Mouse (Mus musculus): ENCODE data around the gene Ttc28.

The Ttc28 gene

GRCm38 (mm10) chr5:110958196-110958595 is 78.6 kb downstream of the Ttc28 start:
- no peak for DNase-seq (ENCODE audit: low spot score in 2 of 2)

GRCm38 (mm10) chr5:110960067-110960466 is 80.5 kb downstream of the Ttc28 start:
- no peak for DNase-seq (ENCODE audit: low spot score in 2 of 2)

GRCm38 (mm10) chr5:110960890-110961289 is 81.3 kb downstream of the Ttc28 start:
- DNase-seq (ENCODE audit: low spot score in 2 of 2), result no peak

GRCm38 (mm10) chr5:110967483-110968055 is 88.0 kb downstream of the Ttc28 start:
- DNase-seq (ENCODE audit: low spot score in 2 of 2), result no peak

GRCm38 (mm10) chr5:110968566-110968965 is 89.0 kb downstream of the Ttc28 start:
- DNase-seq (ENCODE audit: low spot score in 2 of 2), result no peak

- peak; percentile 27 to 64 for DNase-seq (ENCODE audit: low spot score in 2 of 2)
These were observed 90.7 kb downstream of the Ttc28 start for GRCm38 (mm10) chr5:110970162-110970780.

- DNase-seq (ENCODE audit: low spot score in 2 of 2), result no peak
These were observed 97.1 kb downstream of the Ttc28 start for GRCm38 (mm10) chr5:110976721-110977120.

- no peak for DNase-seq (ENCODE audit: low spot score in 2 of 2)
These were observed 98.2 kb downstream of the Ttc28 start for GRCm38 (mm10) chr5:110977796-110978195.

GRCm38 (mm10) chr5:110978461-110978860 is 98.9 kb downstream of the Ttc28 start:
- DNase-seq (ENCODE audit: low spot score in 2 of 2), result peak; percentile 42 to 68

GRCm38 (mm10) chr5:110979011-110979860 is 99.6 kb downstream of the Ttc28 start:
- DNase-seq (ENCODE audit: low spot score in 2 of 2), result peak; percentile 18 to 70

- DNase-seq (ENCODE audit: low spot score in 2 of 2), result no peak
These were observed 100.3 kb downstream of the Ttc28 start for GRCm38 (mm10) chr5:110979861-110980346.

- DNase-seq (ENCODE audit: low spot score in 2 of 2), result no peak
These were observed 101.0 kb downstream of the Ttc28 start for GRCm38 (mm10) chr5:110980576-110980975.

- DNase-seq (ENCODE audit: low spot score in 2 of 2), result no peak
These were observed 102.8 kb downstream of the Ttc28 start for GRCm38 (mm10) chr5:110982436-110982835.

GRCm38 (mm10) chr5:110984136-110984681 is 104.6 kb downstream of the Ttc28 start:
- no peak for DNase-seq (ENCODE audit: low spot score in 2 of 2)

GRCm38 (mm10) chr5:110996835-110997539 is 117.4 kb downstream of the Ttc28 start:
- no peak for DNase-seq (ENCODE audit: low spot score in 2 of 2)

- DNase-seq (ENCODE audit: low spot score in 2 of 2), result no peak
These were observed 118.1 kb downstream of the Ttc28 start for GRCm38 (mm10) chr5:110997692-110998091.

- DNase-seq (ENCODE audit: low spot score in 2 of 2), result no peak
These were observed 118.7 kb downstream of the Ttc28 start for GRCm38 (mm10) chr5:110998298-110998697.

GRCm38 (mm10) chr5:111000953-111001352 is 121.3 kb downstream of the Ttc28 start:
- no peak for DNase-seq (ENCODE audit: low spot score in 2 of 2)

- DNase-seq (ENCODE audit: low spot score in 2 of 2), result no peak
These were observed 123.6 kb downstream of the Ttc28 start for GRCm38 (mm10) chr5:111003220-111003619.

- DNase-seq (ENCODE audit: low spot score in 2 of 2), result no peak
These were observed 124.1 kb downstream of the Ttc28 start for GRCm38 (mm10) chr5:111003750-111004149.

GRCm38 (mm10) chr5:111006272-111007135 is 126.9 kb downstream of the Ttc28 start:
- DNase-seq (ENCODE audit: low spot score in 2 of 2), result no peak
